Mouse (Mus musculus) limb, embryonic 12.5 days (tissue): ENCODE data around the gene Il2rb. TPM values are rescaled to one million over a fixed set of nuclear protein-coding genes. Genes with fewer than 3 reads are reported as not detected.

Experiments used
- ATAC-seq: fragments of 200-750 bp; cut with Nextera tagmentation; 2 replicates; pipeline ENCODE4 v1.8.0; 2017; ENCODE audit warnings: low read depth, moderate TSS enrichment; ENCODE audit not compliant: insufficient number of reproducible peaks, insufficient read depth, low FRiP score, low TSS enrichment
- H3K27ac ChIP-seq: fragments of 300-500 bp; sonication (generic); 2 replicates; pipeline ENCODE4 v1.5.1; 2016; ENCODE audit warnings: mild to moderate bottlenecking, moderate library complexity
- H3K27me3 ChIP-seq: fragments of 300-500 bp; sonication (generic); 2 replicates; pipeline ENCODE4 v1.6.1; 2016; ENCODE audit warnings: mild to moderate bottlenecking, moderate library complexity
- H3K36me3 ChIP-seq: fragments of 300-500 bp; sonication (generic); 2 replicates; pipeline ENCODE4 v1.6.1; 2016; ENCODE audit warnings: mild to moderate bottlenecking, moderate library complexity
- H3K4me1 ChIP-seq: fragments of 300-500 bp; sonication (generic); replicated peaks from 2 replicates; pipeline ENCODE4 v1.6.1; 2016
- H3K4me2 ChIP-seq: fragments of 300-500 bp; sonication (generic); 2 replicates; pipeline ENCODE4 v1.6.1; 2016; ENCODE audit warnings: mild to moderate bottlenecking, moderate library complexity
- H3K4me3 ChIP-seq: fragments of 300-500 bp; sonication (generic); replicated peaks from 2 replicates; pipeline ENCODE4 v1.5.1; 2016; ENCODE audit warnings: mild to moderate bottlenecking
- H3K9ac ChIP-seq: fragments of 300-500 bp; sonication (generic); replicated peaks from 2 replicates; pipeline ENCODE4 v1.6.1; 2016; ENCODE audit warnings: mild to moderate bottlenecking, moderate library complexity
- H3K9me3 ChIP-seq: fragments of 300-500 bp; sonication (generic); 2 replicates; pipeline ENCODE4 v1.6.1; 2016; ENCODE audit warnings: mild to moderate bottlenecking, moderate library complexity
- WGBS: fragments of 180-500 bp; shearing (Covaris S2); methylation state at CpG from one replicate; pipeline ENCODE4 v1.1.7; 2016; 5-methylcytosine and 5-hydroxymethylcytosine counted together
- polyA plus RNA-seq: library from polyadenylated mRNA; unstranded; fragments of >200 nt; fragmentation: Nextera tagmentation; extraction: Ambion mirVana; gene quantifications from 2 replicates; pipeline ENCODE4 v1.2.1, GENCODE M21; 2016

Gene Il2rb
- polyA plus RNA-seq, 1 experiment from 2014 or later: 0.05 TPM

DNA sequence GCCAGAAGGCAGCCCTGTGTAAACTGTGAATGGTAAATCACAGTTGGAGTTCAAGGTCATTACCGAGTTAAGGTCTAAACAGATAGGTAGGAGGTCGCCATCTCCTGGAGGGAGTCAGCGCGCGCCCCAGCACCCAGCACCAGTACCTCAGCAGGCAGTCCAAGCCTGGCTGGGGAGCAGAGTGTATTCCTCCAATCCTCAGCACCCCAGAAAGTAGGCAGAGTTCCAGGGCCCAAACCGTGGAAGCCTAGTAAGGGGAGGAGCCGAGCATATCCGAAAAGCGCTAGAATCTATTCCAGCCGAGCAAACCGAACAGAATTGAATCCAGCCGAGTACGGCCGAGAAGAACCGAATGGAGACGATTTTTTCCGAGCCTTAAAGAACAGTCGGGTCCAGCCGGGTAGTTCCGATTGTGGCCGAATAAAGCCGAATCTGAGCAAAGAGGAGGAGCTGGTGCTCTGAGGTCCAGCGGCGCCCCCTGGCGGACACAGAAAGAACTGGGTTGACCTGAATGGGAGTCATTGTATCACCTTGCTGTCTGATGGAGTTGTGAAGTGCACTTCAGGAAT lies 36.9 kb upstream of the Il2rb start:
- 1% methylated on average over 25 of the region's 25 CpGs for WGBS

GRCm38 (mm10) chr15:78531451-78531720 lies 36.3 kb upstream of the Il2rb start:
- WGBS: 70% methylated on average over 4 of the region's 4 CpGs
- H3K4me1 ChIP-seq: peaks cover 38% of the 10 kb centered on the region

More for the DNA sequence above, 36.9 kb upstream of the Il2rb start:
- Histone ChIP-seq H3K4me1 (peaks cover 38% of the 10 kb centered on the region), H3K4me3 (peak overlapping the region; percentile 32), H3K27ac (peak overlapping the region; percentile 84), H3K4me2 (peak overlapping the region; percentile 57), H3K9me3 (no peaks in the 10 kb centered on the region), H3K36me3 (no peaks in the 10 kb centered on the region), H3K9ac (peak overlapping the region; percentile 58), H3K27me3 (no peaks in the 10 kb centered on the region)
- ATAC-seq: peak; percentile 77

DNA sequence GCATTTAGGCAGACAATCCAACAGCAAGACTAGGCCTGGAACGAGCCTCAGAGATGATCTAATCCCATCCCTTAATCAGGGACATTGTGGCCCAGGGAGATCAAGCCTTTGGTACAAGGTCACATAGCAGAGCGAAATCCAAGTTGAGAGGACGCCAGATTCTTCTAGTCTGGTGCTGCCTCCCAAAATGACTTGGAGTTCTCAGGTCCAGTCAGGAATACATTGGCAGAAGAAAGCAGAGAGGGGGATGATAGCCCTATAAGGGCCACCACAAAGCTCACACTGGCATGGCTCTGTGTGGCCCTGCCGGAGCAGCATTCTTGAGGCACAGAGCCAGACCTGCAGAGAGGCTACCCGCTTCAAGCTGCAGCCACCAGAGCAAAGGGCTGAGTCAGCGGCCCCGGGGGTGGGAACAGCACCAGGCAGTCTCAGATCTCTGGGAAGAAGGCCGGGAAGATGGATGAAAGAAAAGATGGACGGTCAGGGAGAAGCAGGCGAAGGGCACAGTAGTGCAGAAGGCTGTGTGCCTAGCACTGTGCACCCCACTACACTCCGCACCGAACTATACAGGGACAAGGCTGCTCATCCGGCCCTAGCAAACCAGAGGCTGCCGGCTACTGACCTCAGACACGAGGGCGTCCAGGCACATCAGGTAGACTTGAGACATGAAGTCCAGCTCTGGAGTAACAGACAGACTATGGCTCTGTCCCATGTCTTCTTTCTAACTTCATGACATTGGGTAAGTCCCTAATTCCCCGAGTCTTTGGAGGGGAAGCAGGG lies 35.8 kb upstream of the Il2rb start, which contains the start of gene C1qtnf6:
C1qtnf6 (minus strand) TSS at position 746 of the 780 bp plus-strand sequence.
- peak within 1 kb of the TSS; percentile 32 for H3K4me3 ChIP-seq
- H3K9ac ChIP-seq: peak within 1 kb of the TSS; percentile 58
- peak within 1 kb of the TSS; percentile 84 for H3K27ac ChIP-seq
- WGBS: 74% methylated on average over 17 of the region's 17 CpGs
- peak within 1 kb of the TSS; percentile 57 for H3K4me2 ChIP-seq
- no peaks in the 10 kb centered on the region for H3K27me3 ChIP-seq
- peaks cover 38% of the 10 kb centered on the region for H3K4me1 ChIP-seq
- no peak for ATAC-seq
- no peaks in the 10 kb centered on the region for H3K9me3 ChIP-seq
- no peaks in the 10 kb centered on the region for H3K36me3 ChIP-seq

More at GRCm38 (mm10) chr15:78531451-78531720, 36.3 kb upstream of the Il2rb start:
- no peak for ATAC-seq
- peak overlapping the region; percentile 57 for H3K4me2 ChIP-seq
- no peaks in the 10 kb centered on the region for H3K9me3 ChIP-seq
- peak overlapping the region; percentile 84 for H3K27ac ChIP-seq
- H3K9ac ChIP-seq: peak overlapping the region; percentile 58
- H3K4me3 ChIP-seq: peak overlapping the region; percentile 32; the same call in 1 of the 2 replicates
- no peaks in the 10 kb centered on the region for H3K36me3 ChIP-seq
- H3K27me3 ChIP-seq: no peaks in the 10 kb centered on the region

- no peaks in the 10 kb centered on the region for H3K9me3 ChIP-seq
- peak overlapping the region; percentile 65 for H3K9ac ChIP-seq
- no peak for ATAC-seq
Observed at GRCm38 (mm10) chr15:78530141-78530540, 35.1 kb upstream of the Il2rb start.

GRCm38 (mm10) chr15:78529428-78529990 lies 34.4 kb upstream of the Il2rb start:
- H3K4me3 ChIP-seq: peak overlapping the region; percentile 37
- no peaks in the 10 kb centered on the region for H3K27me3 ChIP-seq
- WGBS: 0% methylated on average over 13 of the region's 15 CpGs
- peak overlapping the region; percentile 84 for H3K27ac ChIP-seq
- peaks cover 6% of the 10 kb centered on the region; the same call in 1 of the 2 replicates for H3K36me3 ChIP-seq
- H3K4me1 ChIP-seq: peaks cover 38% of the 10 kb centered on the region
- 0 out of 2 replicates have a peak, but pooled peaks have one; percentile 17 for ATAC-seq
- H3K9me3 ChIP-seq: no peaks in the 10 kb centered on the region
- H3K4me2 ChIP-seq: peak overlapping the region; percentile 67
- peak overlapping the region; percentile 65 for H3K9ac ChIP-seq

More at GRCm38 (mm10) chr15:78530141-78530540, 35.1 kb upstream of the Il2rb start:
- Histone ChIP-seq H3K27me3 (no peaks in the 10 kb centered on the region), H3K4me2 (peak overlapping the region; percentile 67), H3K36me3 (no peaks in the 10 kb centered on the region), H3K4me3 (no peak overlapping the region), H3K4me1 (peaks cover 38% of the 10 kb centered on the region), H3K27ac (0 out of 2 replicates have a peak overlapping the region, but pooled peaks have one; percentile 84)
- 77% methylated on average over 3 of the region's 3 CpGs for WGBS

- Histone ChIP-seq H3K4me1 (peaks cover 38% of the 10 kb centered on the region), H3K4me3 (peak overlapping the region; percentile 37), H3K36me3 (peaks cover 6% of the 10 kb centered on the region; the same call in 1 of the 2 replicates), H3K27me3 (no peaks in the 10 kb centered on the region), H3K27ac (peak overlapping the region; percentile 84), H3K4me2 (peak overlapping the region; percentile 67), H3K9ac (peak overlapping the region; percentile 65), H3K9me3 (no peaks in the 10 kb centered on the region)
- ATAC-seq: peak; percentile 14; the same call in 1 of the 2 replicates
- WGBS: 53% methylated on average over 11 of the region's 11 CpGs
Observed at GRCm38 (mm10) chr15:78528726-78529411, 33.8 kb upstream of the Il2rb start.

DNA sequence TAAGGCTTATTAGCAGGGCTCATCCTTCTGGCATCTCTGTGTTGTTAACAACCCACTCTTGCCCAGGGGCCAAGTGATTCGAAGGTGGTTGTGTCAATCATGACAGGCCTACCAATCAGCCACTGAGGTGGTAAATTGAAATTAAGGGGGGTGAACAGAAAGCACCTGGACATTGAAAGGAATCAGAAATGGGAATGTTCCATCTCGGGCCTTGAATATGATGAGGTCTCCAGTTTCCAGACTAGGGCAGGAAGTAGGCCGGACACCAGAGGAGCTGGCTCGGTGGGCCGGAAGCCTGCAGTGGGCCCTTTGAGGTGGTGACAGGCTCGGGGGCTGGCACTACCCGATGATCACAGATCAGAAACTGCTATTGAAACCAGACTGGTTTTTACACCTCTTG lies 32.9 kb upstream of the Il2rb start:
- H3K27ac ChIP-seq: no peak overlapping the region

DNA sequence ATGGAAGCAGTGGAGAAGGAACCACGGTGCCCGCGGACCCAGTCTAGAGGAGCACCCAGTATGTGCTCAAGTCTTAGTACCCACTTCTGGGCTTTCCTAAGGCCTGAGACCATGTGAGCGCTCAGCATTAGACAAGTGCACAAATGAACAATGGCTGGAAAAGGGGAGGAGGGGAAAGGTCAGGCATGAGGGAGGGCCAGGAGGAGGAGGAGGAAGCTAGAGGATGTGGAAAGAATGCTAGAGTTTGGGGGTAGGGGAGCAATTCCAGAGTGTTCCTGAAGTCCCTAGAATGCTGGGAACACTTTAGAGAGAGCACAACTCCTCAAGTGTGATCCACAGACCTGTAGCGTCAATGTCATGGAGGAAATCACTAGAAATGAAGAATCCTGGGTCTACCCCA lies 29.1 kb upstream of the Il2rb start:
- no peak overlapping the region for H3K27ac ChIP-seq
- no peaks in the 10 kb centered on the region for H3K27me3 ChIP-seq
- H3K36me3 ChIP-seq: peaks cover 6% of the 10 kb centered on the region; the same call in 1 of the 2 replicates
- no peak overlapping the region for H3K9ac ChIP-seq
- no peak overlapping the region for H3K4me3 ChIP-seq
- ATAC-seq: no peak
- no peaks in the 10 kb centered on the region for H3K9me3 ChIP-seq
- no peak overlapping the region for H3K4me2 ChIP-seq
- WGBS: 91% methylated on average over 5 of the region's 5 CpGs
- peaks cover 20% of the 10 kb centered on the region for H3K4me1 ChIP-seq

More for the DNA sequence above, 32.9 kb upstream of the Il2rb start:
- Histone ChIP-seq H3K9ac (no peak overlapping the region), H3K4me1 (peaks cover 38% of the 10 kb centered on the region), H3K36me3 (peaks cover 6% of the 10 kb centered on the region; the same call in 1 of the 2 replicates), H3K4me2 (peak overlapping the region; percentile 67; the same call in 1 of the 2 replicates), H3K4me3 (no peak overlapping the region), H3K27me3 (no peaks in the 10 kb centered on the region), H3K9me3 (no peaks in the 10 kb centered on the region)
- ATAC-seq: no peak
- WGBS: 73% methylated on average over 7 of the region's 7 CpGs

DNA sequence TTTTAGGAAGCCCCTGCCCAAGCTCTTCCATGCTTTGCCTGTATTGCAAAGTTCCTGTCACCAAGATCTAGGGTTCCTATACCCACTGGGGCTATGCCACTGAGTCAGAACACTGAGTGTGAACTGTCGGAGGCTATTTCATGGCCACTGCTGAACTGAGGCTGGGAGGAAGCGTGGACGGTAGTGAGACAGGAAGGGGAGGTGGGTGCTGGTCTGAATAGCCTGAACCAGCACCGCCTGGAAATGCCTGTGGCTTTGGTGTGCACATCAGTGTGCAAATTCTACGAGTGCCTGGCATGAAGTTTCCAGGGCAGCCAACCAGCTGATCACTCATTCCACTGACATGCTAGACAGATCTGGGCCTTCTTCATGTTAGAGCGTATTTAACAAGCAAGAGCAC lies 26.8 kb upstream of the Il2rb start:
- no peak overlapping the region for H3K9ac ChIP-seq
- no peaks in the 10 kb centered on the region for H3K27me3 ChIP-seq
- no peak overlapping the region for H3K27ac ChIP-seq
- H3K9me3 ChIP-seq: no peaks in the 10 kb centered on the region
- H3K4me3 ChIP-seq: no peak overlapping the region
- H3K4me1 ChIP-seq: peaks cover 14% of the 10 kb centered on the region
- 82% methylated on average over 6 of the region's 6 CpGs for WGBS
- H3K36me3 ChIP-seq: peaks cover 6% of the 10 kb centered on the region; the same call in 1 of the 2 replicates
- no peak for ATAC-seq
- no peak overlapping the region for H3K4me2 ChIP-seq

DNA sequence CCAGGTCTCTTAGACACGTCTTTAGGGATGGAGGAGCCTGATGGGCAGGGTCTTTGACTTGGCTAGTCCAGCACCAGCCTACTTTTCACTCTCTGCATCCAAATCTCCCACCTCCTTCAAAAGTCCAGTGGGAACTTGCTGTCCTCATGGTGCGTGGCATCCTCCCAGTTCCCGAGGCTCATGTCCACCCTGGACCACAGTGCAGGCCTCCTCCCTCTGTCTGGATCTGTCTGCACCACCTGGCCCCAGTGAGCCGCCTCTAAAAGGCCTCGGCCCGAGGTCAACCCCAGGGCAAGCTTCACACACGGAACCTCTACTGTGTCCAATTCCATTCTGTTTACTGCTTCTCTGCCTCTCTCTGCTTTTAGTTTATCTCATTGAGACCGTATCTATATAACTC lies 26.3 kb upstream of the Il2rb start:
- no peak overlapping the region for H3K4me3 ChIP-seq
- WGBS: 68% methylated on average over 8 of the region's 8 CpGs
- no peak for ATAC-seq
- H3K9me3 ChIP-seq: no peaks in the 10 kb centered on the region
- H3K4me2 ChIP-seq: no peak overlapping the region
- no peaks in the 10 kb centered on the region for H3K27me3 ChIP-seq
- peaks cover 6% of the 10 kb centered on the region; the same call in 1 of the 2 replicates for H3K36me3 ChIP-seq
- H3K27ac ChIP-seq: no peak overlapping the region
- peaks cover 14% of the 10 kb centered on the region for H3K4me1 ChIP-seq
- H3K9ac ChIP-seq: no peak overlapping the region
